ENCODE assay signal across 31 mouse cellular contexts in the genomic region with DNA sequence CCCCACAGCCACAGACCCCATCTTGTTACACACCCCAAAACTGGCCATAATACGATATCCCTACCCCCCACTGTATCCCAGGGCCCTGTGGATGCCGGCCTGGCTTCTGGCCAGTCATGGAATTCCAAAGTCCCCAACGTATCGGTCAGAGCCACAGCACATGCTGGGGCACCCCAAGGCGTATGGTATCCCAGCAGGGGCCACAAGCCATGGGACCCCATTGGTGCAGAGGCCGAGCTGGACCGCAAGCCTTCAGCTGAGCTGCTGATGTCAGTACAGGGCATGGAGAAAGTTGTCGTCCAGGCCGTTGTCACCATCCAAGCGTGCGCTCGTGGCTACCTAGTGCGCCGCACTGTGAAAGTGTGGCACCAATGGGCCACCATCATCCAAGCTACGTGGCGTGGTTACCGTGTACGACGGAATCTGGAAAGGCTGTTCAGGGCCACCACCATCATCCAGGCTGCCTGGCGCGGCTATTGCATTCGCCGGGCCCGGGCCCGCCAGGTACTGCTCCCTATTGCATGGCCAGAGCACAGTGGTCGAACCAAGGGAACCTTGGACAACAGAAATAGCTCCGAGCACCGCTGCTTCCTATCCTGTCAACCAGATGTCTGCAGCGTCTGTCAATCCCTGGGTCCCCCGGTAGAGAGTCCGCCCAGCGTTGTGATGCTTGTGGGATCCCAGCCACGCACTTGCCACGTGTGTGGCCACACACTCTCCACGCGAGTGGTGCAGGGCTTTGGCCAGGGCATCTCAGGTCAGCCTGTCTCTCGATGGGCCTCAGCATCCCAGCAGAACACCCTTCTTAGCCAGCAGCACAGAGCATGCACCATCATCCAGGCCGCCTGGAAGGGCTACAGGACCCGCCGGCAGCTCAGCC. TPM values are rescaled to one million over a fixed set of nuclear protein-coding genes. Genes with fewer than 3 reads are reported as not detected.
DNase-seq lines count a peak whose midpoint lies in the region; ATAC-seq and TF ChIP-seq lines count a peak whose summit lies in the region.
"Had no signal": no experiment of that assay in that cellular context is flagged by ENCODE, and none has a peak within 500 bp of the region (broad histone marks: within the 10 kb centered on the region; RNA-seq: fewer than 3 reads in every experiment).

No protein-coding gene starts in this region.

- no peaks in the 10 kb centered on the region for H3K36me3 ChIP-seq in forebrain, embryonic 10.5 days (replicated peaks)
- H3K36me3 ChIP-seq in forebrain, postnatal 0 days (ENCODE audit: insufficient read depth): no peaks in the 10 kb centered on the region
- no peaks in the 10 kb centered on the region for H3K36me3 ChIP-seq in liver, adult 2 months (ENCODE audit: control insufficient read depth, insufficient read depth, low read length)
- H3K36me3 ChIP-seq in liver, postnatal 0 days (replicated peaks; ENCODE audit: insufficient read depth, low read length): no peaks in the 10 kb centered on the region
- no peaks in the 10 kb centered on the region for H3K36me3 ChIP-seq in midbrain, embryonic 15.5 days (replicated peaks)
- H3K36me3 ChIP-seq: embryonic facial prominence, embryonic 13.5 days; heart, embryonic 10.5 days; limb, embryonic 15.5 days; liver, embryonic 15.5 days; neural tube, embryonic 12.5 days had no signal

- peaks cover 22% of the 10 kb centered on the region for H3K27me3 ChIP-seq in forebrain, embryonic 10.5 days (ENCODE audit: poor library complexity, severe bottlenecking)
- H3K27me3 ChIP-seq in forebrain, postnatal 0 days (ENCODE audit: insufficient read depth, low read length): 0 out of 2 replicates have a peak, but pooled peaks cover 4% of the 10 kb centered on the region
- H3K27me3 ChIP-seq in liver, adult 2 months (ENCODE audit: control insufficient read depth, insufficient read depth, low read length): no peaks in the 10 kb centered on the region
- H3K27me3 ChIP-seq in liver, postnatal 0 days (ENCODE audit: insufficient read depth, low read length): no peaks in the 10 kb centered on the region
- H3K27me3 ChIP-seq in midbrain, embryonic 15.5 days (replicated peaks): no peaks in the 10 kb centered on the region
- H3K27me3 ChIP-seq: embryonic facial prominence, embryonic 13.5 days; neural tube, embryonic 12.5 days had no signal

- no peak for TF ChIP-seq EP300 in liver, postnatal 0 days (IDR thresholded peaks at IDR 0.05; ENCODE audit: low read depth)

- TF ChIP-seq CTCF in forebrain, postnatal 0 days (IDR thresholded peaks at IDR 0.05; ENCODE audit: low read depth): no peak
- TF ChIP-seq CTCF in liver, adult 2 months (IDR thresholded peaks at IDR 0.05; ENCODE audit: low read depth, low read length): no peak
- no peak for TF ChIP-seq CTCF in liver, postnatal 0 days (IDR thresholded peaks at IDR 0.05; ENCODE audit: low read depth)

- peak overlapping the region; percentile 3; the same call in 1 of the 2 replicates for H3K4me3 ChIP-seq in forebrain, embryonic 10.5 days
- no peak overlapping the region for H3K4me3 ChIP-seq in forebrain, postnatal 0 days (ENCODE audit: low read depth, low read length)
- H3K4me3 ChIP-seq in liver, adult 2 months (ENCODE audit: insufficient read depth, low read depth, low read length): no peak overlapping the region
- no peak overlapping the region for H3K4me3 ChIP-seq in liver, postnatal 0 days (ENCODE audit: low read depth, low read length)
- H3K4me3 ChIP-seq in midbrain, embryonic 15.5 days: no peak overlapping the region
- H3K4me3 ChIP-seq: embryonic facial prominence, embryonic 13.5 days; erythroblast, embryonic 14.5 days; forebrain, embryonic 13.5 days; heart, embryonic 10.5 days; limb, embryonic 15.5 days; liver, embryonic 15.5 days; neural tube, embryonic 12.5 days had no signal

- peaks cover 14% of the 10 kb centered on the region for H3K4me1 ChIP-seq in forebrain, embryonic 10.5 days
- H3K4me1 ChIP-seq in forebrain, postnatal 0 days (ENCODE audit: insufficient read depth): no peaks in the 10 kb centered on the region
- H3K4me1 ChIP-seq in liver, adult 2 months (ENCODE audit: control insufficient read depth, insufficient read depth, low read length): peaks cover 12% of the 10 kb centered on the region
- H3K4me1 ChIP-seq in liver, postnatal 0 days (ENCODE audit: insufficient read depth): peaks cover 10% of the 10 kb centered on the region; the same call in 1 of the 2 replicates
- H3K4me1 ChIP-seq in midbrain, embryonic 15.5 days: no peaks in the 10 kb centered on the region
- H3K4me1 ChIP-seq: embryonic facial prominence, embryonic 13.5 days had no signal

- H3K9ac ChIP-seq in forebrain, postnatal 0 days: no peak overlapping the region
- no peak overlapping the region for H3K9ac ChIP-seq in liver, adult 2 months (ENCODE audit: low read depth, low read length)
- H3K9ac ChIP-seq in liver, postnatal 0 days (replicated peaks): no peak overlapping the region
- no peak overlapping the region for H3K9ac ChIP-seq in midbrain, embryonic 15.5 days
- H3K9ac ChIP-seq: embryonic facial prominence, embryonic 13.5 days; forebrain, embryonic 13.5 days; limb, embryonic 15.5 days; liver, embryonic 15.5 days; neural tube, embryonic 12.5 days had no signal

- ATAC-seq in forebrain, postnatal 0 days: no peak
- ATAC-seq in liver, postnatal 0 days: no peak
- ATAC-seq in midbrain, embryonic 15.5 days (replicated peaks): no peak
- ATAC-seq: hindbrain, embryonic 16.5 days; intestine, embryonic 16.5 days had no signal

- no peak overlapping the region for H3K27ac ChIP-seq in forebrain, embryonic 10.5 days
- H3K27ac ChIP-seq in forebrain, postnatal 0 days (ENCODE audit: low read depth, low read length): no peak overlapping the region
- no peak overlapping the region for H3K27ac ChIP-seq in liver, adult 2 months (replicated peaks; ENCODE audit: insufficient read depth, low read depth, low read length)
- H3K27ac ChIP-seq in liver, postnatal 0 days (ENCODE audit: low read depth): no peak overlapping the region
- H3K27ac ChIP-seq in midbrain, embryonic 15.5 days: no peak overlapping the region
- H3K27ac ChIP-seq: embryonic facial prominence, embryonic 13.5 days; forebrain, embryonic 13.5 days; heart, embryonic 10.5 days; limb, embryonic 15.5 days; liver, embryonic 15.5 days; neural tube, embryonic 12.5 days had no signal

- H3K79me2 ChIP-seq in liver, adult 2 months (ENCODE audit: control insufficient read depth, insufficient read depth, low read length): peaks cover 3% of the 10 kb centered on the region; the same call in 1 of the 2 replicates

- TF ChIP-seq POLR2A in liver, adult 2 months (IDR thresholded peaks at IDR 0.05; ENCODE audit: extremely low read depth, insufficient read depth, low read length): 0 out of 2 replicates have a peak, but pooled peaks have one; percentile 24

- DNase-seq in forebrain, embryonic 10.5 days (ENCODE audit: extremely low spot score, low spot score): no peak
- DNase-seq in forebrain, postnatal 0 days: no peak
- DNase-seq in liver, adult 2 months (ENCODE audit: extremely low read depth, low read depth, low spot score): no peak
- no peak for DNase-seq in liver, postnatal 0 days
- DNase-seq in ES-CJ7 (ENCODE audit: low read depth, low spot score): peak; percentile 42
- DNase-seq in ZHBTc4 (ENCODE audit: low read depth, low spot score): peak; percentile 52
- DNase-seq in thymus, postnatal 0 days (ENCODE audit: low spot score): no peak
- DNase-seq: adrenal gland, postnatal 10 days; embryo, embryonic 11 days; gastrocnemius, postnatal 25 days; layer of hippocampus, adult 9-11 months; left cerebral cortex, postnatal 4 days; midbrain, embryonic 14.5 days; right cerebral cortex, postnatal 25 days had no signal

- H3K4me2 ChIP-seq in forebrain, postnatal 0 days (ENCODE audit: low read depth): no peak overlapping the region
- no peak overlapping the region for H3K4me2 ChIP-seq in liver, postnatal 0 days (ENCODE audit: low read depth, low read length)
- no peak overlapping the region for H3K4me2 ChIP-seq in midbrain, embryonic 15.5 days
- H3K4me2 ChIP-seq: embryonic facial prominence, embryonic 13.5 days; forebrain, embryonic 13.5 days; limb, embryonic 15.5 days; liver, embryonic 15.5 days; neural tube, embryonic 12.5 days had no signal

- 87% methylated on average over 40 of the region's 40 CpGs for WGBS in forebrain, embryonic 10.5 days
- WGBS in forebrain, postnatal 0 days: 88% methylated on average over 40 of the region's 40 CpGs
- WGBS in liver, adult 2 months: 75% methylated on average over 40 of the region's 40 CpGs
- 79% methylated on average over 40 of the region's 40 CpGs for WGBS in liver, postnatal 0 days (ENCODE audit: insufficient replicate concordance)
- WGBS in midbrain, embryonic 15.5 days: 85% methylated on average over 40 of the region's 40 CpGs

- no peaks in the 10 kb centered on the region for H3K9me3 ChIP-seq in forebrain, embryonic 10.5 days
- no peaks in the 10 kb centered on the region for H3K9me3 ChIP-seq in forebrain, postnatal 0 days (ENCODE audit: low read length)
- H3K9me3 ChIP-seq in liver, postnatal 0 days (ENCODE audit: low read length): no peaks in the 10 kb centered on the region
- H3K9me3 ChIP-seq in midbrain, embryonic 15.5 days: no peaks in the 10 kb centered on the region
- H3K9me3 ChIP-seq: embryonic facial prominence, embryonic 13.5 days; forebrain, embryonic 13.5 days; heart, embryonic 10.5 days; limb, embryonic 15.5 days; liver, embryonic 15.5 days; neural tube, embryonic 12.5 days had no signal

RNA-seq across cellular contexts. Expression of gene Gm3336, which starts 1.6 kb away (rescaled TPM):
- polyA plus RNA-seq in forebrain, embryonic 10.5 days (2016; fragmentation: Nextera tagmentation; extraction: Ambion mirVana): not detected in 2 replicates
- total RNA-seq in forebrain, postnatal 0 days (2014; rRNA removed): not detected in 2 replicates
- not detected in 2 replicates for polyA plus RNA-seq in forebrain, postnatal 0 days (2015; fragmentation: Nextera tagmentation; extraction: Ambion mirVana)
- total RNA-seq in liver, adult 2 months (2014; rRNA removed): 0.28 and 0.54 TPM in 2 replicates
- 0.11 and 1.0 TPM in 2 replicates for polyA plus RNA-seq in liver, adult 2 months (2012; rRNA removed)
- polyA plus RNA-seq in liver, postnatal 0 days (2015; fragmentation: Nextera tagmentation; extraction: Ambion mirVana): 0.22 and 0.25 TPM in 2 replicates
- 0.29 and 0.32 TPM in 2 replicates for polyA plus RNA-seq in thymus, postnatal 0 days (2015; fragmentation: Nextera tagmentation; extraction: Ambion mirVana)
- not detected in 2 replicates for polyA plus RNA-seq in midbrain, embryonic 15.5 days (2015; fragmentation: Nextera tagmentation; extraction: Ambion mirVana)
- total RNA-seq: adrenal gland, postnatal 10 days; gastrocnemius, postnatal 25 days; hematopoietic stem cell, adult 5-6 weeks; left cerebral cortex, adult 8-10 months; left cerebral cortex, postnatal 4 days; megakaryocyte-erythroid progenitor cell, adult 5-6 weeks had no signal
- polyA plus RNA-seq: brain, embryonic 14.5 days; C2C12; embryonic facial prominence, embryonic 13.5 days; erythroblast, embryonic 14.5 days; forebrain, embryonic 13.5 days; heart, embryonic 10.5 days; heart, embryonic 16.5 days; limb, embryonic 15.5 days; lung, embryonic 16.5 days; midbrain, embryonic 14.5 days; neural tube, embryonic 12.5 days had no signal

RNA-seq across cellular contexts. Expression of gene Pde4c, which starts 6.8 kb away (rescaled TPM):
- polyA plus RNA-seq in forebrain, embryonic 10.5 days (2016; fragmentation: Nextera tagmentation; extraction: Ambion mirVana): 0.38 and 0.68 TPM in 2 replicates
- 0.48 and 0.62 TPM in 2 replicates for total RNA-seq in forebrain, postnatal 0 days (2014; rRNA removed)
- 0.10 and 0.23 TPM in 2 replicates for polyA plus RNA-seq in forebrain, postnatal 0 days (2015; fragmentation: Nextera tagmentation; extraction: Ambion mirVana)
- total RNA-seq in liver, adult 2 months (2014; rRNA removed): 10.6 and 16.3 TPM in 2 replicates
- 26.5 and 28.0 TPM in 2 replicates for polyA plus RNA-seq in liver, adult 2 months (2012; rRNA removed)
- polyA plus RNA-seq in liver, postnatal 0 days (2015; fragmentation: Nextera tagmentation; extraction: Ambion mirVana): 1.6 and 1.8 TPM in 2 replicates
- polyA plus RNA-seq in thymus, postnatal 0 days (2015; fragmentation: Nextera tagmentation; extraction: Ambion mirVana): 0.28 and 0.35 TPM in 2 replicates
- polyA plus RNA-seq in midbrain, embryonic 15.5 days (2015; fragmentation: Nextera tagmentation; extraction: Ambion mirVana): 0.15 and 0.46 TPM in 2 replicates
- polyA plus RNA-seq: erythroblast, embryonic 14.5 days had no signal

RNA-seq across cellular contexts. Expression of gene Iqcn, which starts 13.5 kb away (rescaled TPM):
- 0.02 TPM in 1 of 2 replicates, not detected in the other for polyA plus RNA-seq in forebrain, embryonic 10.5 days (2016; fragmentation: Nextera tagmentation; extraction: Ambion mirVana)
- 0.33 TPM in 1 of 2 replicates, not detected in the other for total RNA-seq in forebrain, postnatal 0 days (2014; rRNA removed)
- 0.03 and 0.08 TPM in 2 replicates for polyA plus RNA-seq in forebrain, postnatal 0 days (2015; fragmentation: Nextera tagmentation; extraction: Ambion mirVana)
- total RNA-seq in liver, adult 2 months (2014; rRNA removed): not detected in 2 replicates
- not detected in 2 replicates for polyA plus RNA-seq in liver, adult 2 months (2012; rRNA removed)
- 0.02 TPM in 1 of 2 replicates, not detected in the other for polyA plus RNA-seq in liver, postnatal 0 days (2015; fragmentation: Nextera tagmentation; extraction: Ambion mirVana)
- 0.04 and 0.06 TPM in 2 replicates for polyA plus RNA-seq in thymus, postnatal 0 days (2015; fragmentation: Nextera tagmentation; extraction: Ambion mirVana)
- 0.05 and 0.14 TPM in 2 replicates for polyA plus RNA-seq in midbrain, embryonic 15.5 days (2015; fragmentation: Nextera tagmentation; extraction: Ambion mirVana)
- total RNA-seq: gastrocnemius, postnatal 25 days; megakaryocyte-erythroid progenitor cell, adult 5-6 weeks had no signal
- polyA plus RNA-seq: erythroblast, embryonic 14.5 days; heart, embryonic 10.5 days; hindbrain, embryonic 16.5 days; intestine, embryonic 16.5 days; lung, embryonic 16.5 days had no signal

RNA-seq across cellular contexts. Expression of gene Jund, which starts 18.0 kb away (rescaled TPM):
- 49.6 and 50.9 TPM in 2 replicates for polyA plus RNA-seq in forebrain, embryonic 10.5 days (2016; fragmentation: Nextera tagmentation; extraction: Ambion mirVana)
- 333 and 392 TPM in 2 replicates for total RNA-seq in forebrain, postnatal 0 days (2014; rRNA removed)
- polyA plus RNA-seq in forebrain, postnatal 0 days (2015; fragmentation: Nextera tagmentation; extraction: Ambion mirVana): 108 and 114 TPM in 2 replicates
- 26.6 and 36.6 TPM in 2 replicates for total RNA-seq in liver, adult 2 months (2014; rRNA removed)
- 111 and 120 TPM in 2 replicates for polyA plus RNA-seq in liver, adult 2 months (2012; rRNA removed)
- 19.6 and 38.4 TPM in 2 replicates for polyA plus RNA-seq in liver, postnatal 0 days (2015; fragmentation: Nextera tagmentation; extraction: Ambion mirVana)
- polyA plus RNA-seq in thymus, postnatal 0 days (2015; fragmentation: Nextera tagmentation; extraction: Ambion mirVana): 85.7 and 111 TPM in 2 replicates
- polyA plus RNA-seq in midbrain, embryonic 15.5 days (2015; fragmentation: Nextera tagmentation; extraction: Ambion mirVana): 83.0 and 94.4 TPM in 2 replicates

RNA-seq across cellular contexts. Expression of gene Rab3a, which starts 37.7 kb away (rescaled TPM):
- 10.5 and 12.2 TPM in 2 replicates for polyA plus RNA-seq in forebrain, embryonic 10.5 days (2016; fragmentation: Nextera tagmentation; extraction: Ambion mirVana)
- total RNA-seq in forebrain, postnatal 0 days (2014; rRNA removed): 450 and 499 TPM in 2 replicates
- 632 and 673 TPM in 2 replicates for polyA plus RNA-seq in forebrain, postnatal 0 days (2015; fragmentation: Nextera tagmentation; extraction: Ambion mirVana)
- 2.7 and 4.1 TPM in 2 replicates for total RNA-seq in liver, adult 2 months (2014; rRNA removed)
- 10.4 and 11.9 TPM in 2 replicates for polyA plus RNA-seq in liver, adult 2 months (2012; rRNA removed)
- polyA plus RNA-seq in liver, postnatal 0 days (2015; fragmentation: Nextera tagmentation; extraction: Ambion mirVana): 3.2 and 3.3 TPM in 2 replicates
- 7.0 and 8.0 TPM in 2 replicates for polyA plus RNA-seq in thymus, postnatal 0 days (2015; fragmentation: Nextera tagmentation; extraction: Ambion mirVana)
- 473 and 487 TPM in 2 replicates for polyA plus RNA-seq in midbrain, embryonic 15.5 days (2015; fragmentation: Nextera tagmentation; extraction: Ambion mirVana)

Comparison
In these comparisons a context has a peak if more than half of its experiments do, and no peak if none do; other contexts are left out.
1. DNase-seq: peak in ES-CJ7 (single experiment) and ZHBTc4 (single experiment); none in forebrain, embryonic 10.5 days (single experiment), forebrain, postnatal 0 days (single experiment), liver, adult 2 months (single experiment), liver, postnatal 0 days (single experiment) and thymus, postnatal 0 days (single experiment).